Mouse (Mus musculus) spleen, adult 18-20 months (tissue): ENCODE data around the gene Lyst.
"Not testable (repeated sequence)": the region's sequence is repeated elsewhere in the genome, so short reads cannot be mapped to it uniquely, and the experiment has no call there.

Source experiments
- DNase-seq, 2 experiments: peaks; one replicate each; pipeline ENCODE4 v3.0.0; 2022; ENCODE audit warnings: mixed read lengths in 2 of 2

Gene Lyst

GRCm38 (mm10) chr13:13638725-13639124 lies 48.5 kb downstream of the Lyst start:
- DNase-seq, result no peak

- no peak for DNase-seq
Observed at GRCm38 (mm10) chr13:13647296-13647695, 57.1 kb downstream of the Lyst start.

- no peak for DNase-seq
Observed at GRCm38 (mm10) chr13:13655453-13655852, 65.3 kb downstream of the Lyst start.

GRCm38 (mm10) chr13:13666103-13666502 lies 75.9 kb downstream of the Lyst start:
- not testable (repeated sequence) for DNase-seq

GRCm38 (mm10) chr13:13670669-13671068 lies 80.5 kb downstream of the Lyst start:
- no peak for DNase-seq

GRCm38 (mm10) chr13:13671585-13672328 lies 81.6 kb downstream of the Lyst start:
- no peak for DNase-seq

- no peak for DNase-seq
Observed at GRCm38 (mm10) chr13:13674669-13675343, 84.6 kb downstream of the Lyst start.

GRCm38 (mm10) chr13:13677871-13678270 lies 87.7 kb downstream of the Lyst start:
- no peak for DNase-seq

- no peak for DNase-seq
Observed at GRCm38 (mm10) chr13:13681642-13682041, 91.4 kb downstream of the Lyst start.

GRCm38 (mm10) chr13:13703476-13703875 lies 113.3 kb downstream of the Lyst start:
- DNase-seq, result no peak

- DNase-seq, result not testable (repeated sequence)
Observed at GRCm38 (mm10) chr13:13721435-13721834, 131.2 kb downstream of the Lyst start.

- DNase-seq, result no peak
Observed at GRCm38 (mm10) chr13:13723293-13723692, 133.1 kb downstream of the Lyst start.

- DNase-seq, result no peak
Observed at GRCm38 (mm10) chr13:13723786-13724185, 133.6 kb downstream of the Lyst start.

GRCm38 (mm10) chr13:13739232-13739631 lies 149.0 kb downstream of the Lyst start:
- DNase-seq, result no peak

GRCm38 (mm10) chr13:13745911-13746310 lies 155.7 kb downstream of the Lyst start:
- no peak for DNase-seq

- DNase-seq, result peak; percentile 30 to 32
Observed at GRCm38 (mm10) chr13:13775778-13776494, 185.7 kb downstream of the Lyst start.

GRCm38 (mm10) chr13:13777052-13777451 lies 186.9 kb downstream of the Lyst start:
- DNase-seq, result no peak

GRCm38 (mm10) chr13:13777696-13778095 lies 187.5 kb downstream of the Lyst start:
- no peak for DNase-seq

GRCm38 (mm10) chr13:13778837-13779458 lies 188.8 kb downstream of the Lyst start:
- DNase-seq, result no peak

GRCm38 (mm10) chr13:13780271-13780670 lies 190.1 kb downstream of the Lyst start:
- DNase-seq, result no peak

GRCm38 (mm10) chr13:13781026-13781425 lies 190.8 kb downstream of the Lyst start:
- no peak for DNase-seq

- DNase-seq, result no peak
Observed at GRCm38 (mm10) chr13:13783296-13783695, 193.1 kb downstream of the Lyst start.

GRCm38 (mm10) chr13:13783894-13784419 lies 193.8 kb downstream of the Lyst start, which contains the start of gene Gng4:
Gene Gng4, plus strand, starts transcription at chr13:13784059.
- DNase-seq, result peak in 1 of 2 experiments; percentile 11
